Mouse (Mus musculus) MEL (cell line): ENCODE measurements around the gene Rims3. TPM values are rescaled to one million over a fixed set of nuclear protein-coding genes. Genes with fewer than 3 reads are reported as not detected.

Source experiments
- DNase-seq: peaks from one replicate; pipeline ENCODE4 v3.0.0; 2011; ENCODE audit warnings: low read depth, low spot score
- H3K27ac ChIP-seq: 2 replicates; pipeline ENCODE4 v1.5.1; 2012; ENCODE audit warnings: low read depth, mild to moderate bottlenecking, control low read depth, low read length, moderate library complexity; ENCODE audit not compliant: control insufficient read depth
- H3K27me3 ChIP-seq, 2 experiments: fragments of 150-350 bp in 1 of 2; sonication (generic) in 1 of 2; 2 replicates each; pipeline ENCODE4 v1.6.1; 2012; ENCODE audit warnings: low read length in 2 of 2, mild to moderate bottlenecking in 2 of 2, improper control_type of control experiment in 1 of 2, moderate library complexity in 1 of 2; ENCODE audit not compliant: insufficient read depth in 2 of 2, control insufficient read depth in 1 of 2
- H3K36me3 ChIP-seq, 2 experiments: 2 replicates each; pipeline ENCODE4 v1.6.1; 2012 to 2014; ENCODE audit warnings: low read length in 2 of 2, improper control_type of control experiment in 1 of 2, inconsistent platforms in 1 of 2, mild to moderate bottlenecking in 1 of 2; ENCODE audit not compliant: insufficient read depth in 2 of 2, control insufficient read depth in 1 of 2
- H3K4me1 ChIP-seq, 2 experiments: fragments of 150-350 bp in 1 of 2; sonication (generic) in 1 of 2; 2 replicates each; pipeline ENCODE4 v1.6.1; 2012; ENCODE audit warnings: low read length in 2 of 2, improper control_type of control experiment in 1 of 2, mild to moderate bottlenecking in 1 of 2; ENCODE audit not compliant: insufficient read depth in 2 of 2, control insufficient read depth in 1 of 2
- H3K4me3 ChIP-seq, 2 experiments: fragments of 150-350 bp in 1 of 2; sonication (generic) in 1 of 2; 2 replicates each; pipeline ENCODE4 v1.5.1; 2012; ENCODE audit warnings: low read depth in 2 of 2, low read length in 2 of 2, mild to moderate bottlenecking in 2 of 2, moderate library complexity in 2 of 2, control low read depth in 1 of 2, improper control_type of control experiment in 1 of 2; ENCODE audit not compliant: control insufficient read depth in 1 of 2, insufficient read depth in 1 of 2
- H3K79me2 ChIP-seq: 2 replicates; pipeline ENCODE4 v1.6.1; 2012; ENCODE audit warnings: mild to moderate bottlenecking, low read length, moderate library complexity; ENCODE audit not compliant: control insufficient read depth, poor library complexity, insufficient read depth
- H3K9ac ChIP-seq: 2 replicates; pipeline ENCODE4 v1.6.1; 2012; ENCODE audit warnings: low read depth, mild to moderate bottlenecking, control low read depth, low read length, moderate library complexity; ENCODE audit not compliant: control insufficient read depth, poor library complexity, severe bottlenecking
- H3K9me3 ChIP-seq: fragments of 150-350 bp; sonication (generic); replicated peaks from 2 replicates; pipeline ENCODE4 v1.6.1; 2012; ENCODE audit warnings: mild to moderate bottlenecking, low read length, improper control_type of control experiment, moderate library complexity; ENCODE audit not compliant: insufficient read depth
- CHD1 ChIP-seq: IDR thresholded peaks from 2 replicates; pipeline ENCODE4 v1.6.1; 2012; ENCODE audit warnings: low read depth, mild to moderate bottlenecking, inconsistent platforms, low read length, improper control_type of control experiment
- E2F4 ChIP-seq: IDR thresholded peaks from 2 replicates; pipeline ENCODE4 v1.6.1; 2011; ENCODE audit warnings: low read depth, low read length, improper control_type of control experiment, borderline replicate concordance
- EP300 ChIP-seq, 2 experiments: IDR thresholded peaks; 2 replicates each; pipeline ENCODE4 v1.6.1; 2011; ENCODE audit warnings: improper control_type of control experiment in 2 of 2, low read length in 2 of 2, low read depth in 1 of 2, mild to moderate bottlenecking in 1 of 2
- ETS1 ChIP-seq: IDR thresholded peaks from 2 replicates; pipeline ENCODE4 v1.6.1; 2012; ENCODE audit warnings: low read depth, mild to moderate bottlenecking, inconsistent platforms, low read length, improper control_type of control experiment, moderate library complexity
- HCFC1 ChIP-seq: IDR thresholded peaks from 2 replicates; pipeline ENCODE4 v1.6.1; 2012; ENCODE audit warnings: low read depth, mild to moderate bottlenecking, inconsistent platforms, low read length, improper control_type of control experiment, moderate library complexity
- MAFK ChIP-seq: IDR thresholded peaks from 2 replicates; pipeline ENCODE4 v1.6.1; 2011; ENCODE audit warnings: low read depth, mild to moderate bottlenecking, low read length, improper control_type of control experiment, borderline replicate concordance
- MAX ChIP-seq: IDR thresholded peaks from 2 replicates; pipeline ENCODE4 v1.6.1; 2011; ENCODE audit warnings: low read length, improper control_type of control experiment
- MAZ ChIP-seq: IDR thresholded peaks from 2 replicates; pipeline ENCODE4 v1.6.1; 2012; ENCODE audit warnings: low read depth, mild to moderate bottlenecking, inconsistent platforms, low read length, improper control_type of control experiment
- MXI1 ChIP-seq: IDR thresholded peaks from 2 replicates; pipeline ENCODE4 v1.6.1; 2011; ENCODE audit warnings: mild to moderate bottlenecking, low read depth, low read length, improper control_type of control experiment
- MYB ChIP-seq: IDR thresholded peaks from 2 replicates; pipeline ENCODE4 v1.6.1; 2011; ENCODE audit warnings: mild to moderate bottlenecking, low read depth, low read length, improper control_type of control experiment
- MYC ChIP-seq: IDR thresholded peaks from 2 replicates; pipeline ENCODE4 v1.6.1; 2011; ENCODE audit warnings: low read depth, mild to moderate bottlenecking, low read length, improper control_type of control experiment, moderate library complexity
- NELFE ChIP-seq: IDR thresholded peaks from 2 replicates; pipeline ENCODE4 v1.6.1; 2011; ENCODE audit warnings: low read depth, low read length, improper control_type of control experiment
- NRF1 ChIP-seq: IDR thresholded peaks from 2 replicates; pipeline ENCODE4 v1.6.1; 2014; ENCODE audit warnings: low read depth, mild to moderate bottlenecking, inconsistent platforms, low read length, improper control_type of control experiment, moderate library complexity; ENCODE audit not compliant: poor library complexity, insufficient read depth, severe bottlenecking
- POLR2A ChIP-seq, 2 experiments: IDR thresholded peaks; 2 replicates each; pipeline ENCODE4 v1.6.1; 2011 to 2012; ENCODE audit warnings: low read length in 2 of 2, mild to moderate bottlenecking in 2 of 2, control low read depth in 1 of 2, improper control_type of control experiment in 1 of 2, low read depth in 1 of 2, moderate library complexity in 1 of 2; ENCODE audit not compliant: control insufficient read depth in 1 of 2, insufficient read depth in 1 of 2, poor library complexity in 1 of 2
- POLR2AphosphoS2 ChIP-seq: IDR thresholded peaks from 2 replicates; pipeline ENCODE4 v1.6.1; 2011; ENCODE audit warnings: low read length, improper control_type of control experiment
- POLR2AphosphoS5 ChIP-seq: IDR thresholded peaks from 2 replicates; pipeline ENCODE4 v1.6.1; 2012; ENCODE audit warnings: low read depth, borderline replicate concordance, mild to moderate bottlenecking, inconsistent platforms, low read length, moderate library complexity, mixed read lengths
- RAD21 ChIP-seq: IDR thresholded peaks from 2 replicates; pipeline ENCODE4 v1.6.1; 2011; ENCODE audit warnings: mild to moderate bottlenecking, low read depth, low read length, improper control_type of control experiment
- RCOR1 ChIP-seq: IDR thresholded peaks from 2 replicates; pipeline ENCODE4 v1.6.1; 2012; ENCODE audit warnings: low read depth, mild to moderate bottlenecking, inconsistent platforms, low read length, improper control_type of control experiment
- SIN3A ChIP-seq: IDR thresholded peaks from 2 replicates; pipeline ENCODE4 v1.6.1; 2012; ENCODE audit warnings: low read length, improper control_type of control experiment, inconsistent platforms
- SMC3 ChIP-seq: IDR thresholded peaks from 2 replicates; pipeline ENCODE4 v1.6.1; 2011; ENCODE audit warnings: low read depth, low read length, improper control_type of control experiment
- UBTF ChIP-seq: IDR thresholded peaks from 2 replicates; pipeline ENCODE4 v1.6.1; 2012; ENCODE audit warnings: low read depth, mild to moderate bottlenecking, inconsistent platforms, low read length, improper control_type of control experiment, moderate library complexity, borderline replicate concordance; ENCODE audit not compliant: insufficient read depth
- USF1 ChIP-seq: IDR thresholded peaks from 2 replicates; pipeline ENCODE4 v1.6.1; 2014; ENCODE audit warnings: low read depth, mild to moderate bottlenecking, inconsistent platforms, low read length, improper control_type of control experiment, moderate library complexity
- USF2 ChIP-seq, 2 experiments: IDR thresholded peaks; 2 replicates each; pipeline ENCODE4 v1.6.1; 2011 to 2012; ENCODE audit warnings: improper control_type of control experiment in 2 of 2, low read length in 2 of 2, borderline replicate concordance in 1 of 2, inconsistent platforms in 1 of 2, low read depth in 1 of 2, mild to moderate bottlenecking in 1 of 2; ENCODE audit not compliant: insufficient read depth in 1 of 2
- ZC3H11A ChIP-seq: IDR thresholded peaks from 2 replicates; pipeline ENCODE4 v1.6.1; 2012; ENCODE audit warnings: low read depth, mild to moderate bottlenecking, inconsistent platforms, low read length, improper control_type of control experiment
- ZNF384 ChIP-seq: IDR thresholded peaks from 2 replicates; pipeline ENCODE4 v1.6.1; 2012; ENCODE audit warnings: low read depth, mild to moderate bottlenecking, inconsistent platforms, low read length, improper control_type of control experiment
- polyA plus RNA-seq, 2 experiments: library from polyadenylated mRNA; stranded (reverse) in 1 of 2; unstranded in 1 of 2; fragments of >175 nt in 1 of 2; fragments of >200 nt in 1 of 2; gene quantifications; 2 replicates each; pipeline versions ENCODE4 v1.2.1 to v1.2.4; 2012; ENCODE audit warnings: low replicate concordance in 2 of 2, low read depth in 1 of 2; ENCODE audit not compliant: insufficient read length in 2 of 2, insufficient read depth in 1 of 2, missing spikeins in 1 of 2
- total RNA-seq: library from RNA; depleted of rRNA; stranded (reverse); fragments of 300-350 nt; gene quantifications from 2 replicates; pipeline ENCODE4 v1.2.3, GENCODE M21; 2012

Gene Rims3
- total and polyA plus RNA-seq, 3 experiments, result 0.07 TPM; not detected in 2

DNA sequence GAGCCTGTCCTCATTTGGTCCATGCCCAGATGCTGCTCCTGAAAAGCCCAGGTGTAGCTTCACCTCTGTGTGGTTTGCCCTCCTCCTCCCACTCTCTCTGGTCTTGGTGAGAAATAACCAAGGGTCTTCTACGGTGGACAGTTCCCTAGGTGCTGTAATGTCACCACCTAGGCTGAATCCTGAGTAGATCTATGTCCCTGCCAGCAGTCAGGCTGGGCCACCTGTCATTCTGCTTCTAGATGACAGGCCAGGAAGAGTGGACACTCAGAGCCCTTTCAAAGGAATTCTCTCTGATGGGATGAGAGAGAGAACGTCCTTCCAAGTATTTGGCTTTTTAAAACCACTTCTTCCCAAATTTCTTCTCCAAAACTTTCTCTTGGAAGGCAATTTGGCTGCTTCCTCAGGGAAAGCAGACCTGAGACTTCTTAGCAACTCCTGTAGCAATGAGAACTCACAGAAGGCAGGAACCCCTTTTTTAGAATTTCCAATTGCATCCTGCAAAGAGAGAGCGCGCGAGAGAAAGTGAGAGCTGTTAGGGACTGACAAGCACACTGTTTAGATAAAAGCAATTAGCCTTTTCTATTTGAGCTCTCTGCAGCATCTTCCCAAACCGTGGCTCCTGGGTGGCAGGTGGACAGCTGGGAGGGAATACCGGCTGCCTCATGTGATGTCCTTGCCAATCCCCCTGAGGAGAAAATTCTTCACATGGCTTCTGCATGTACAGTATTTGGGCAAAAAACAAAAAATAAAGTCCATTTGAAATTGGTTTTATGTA lies 41.4 kb downstream of the Rims3 start:
- no peak for DNase-seq
- no peaks in the 10 kb centered on the region for H3K36me3 ChIP-seq

GRCm38 (mm10) chr4:120904533-120904932 lies 49.9 kb downstream of the Rims3 start:
- H3K9me3 ChIP-seq, result no peaks in the 10 kb centered on the region
- H3K36me3 ChIP-seq, result peaks cover 0 to 2% of the 10 kb centered on the region in 2 experiments; a peak in 1 of 4 replicates
- H3K27ac ChIP-seq, result no peak overlapping the region
- TF ChIP-seq MAZ, result no peak
- TF ChIP-seq NRF1, result no peak
- no peak for TF ChIP-seq CHD1
- no peak for TF ChIP-seq SIN3A
- TF ChIP-seq USF1, result no peak
- no peak for TF ChIP-seq MYC
- no peak for TF ChIP-seq MYB
- no peak for TF ChIP-seq MAFK
- TF ChIP-seq UBTF, result no peak
- no peak for TF ChIP-seq ETS1
- TF ChIP-seq ZNF384, result no peak
- no peak for TF ChIP-seq NELFE
- no peak for TF ChIP-seq POLR2A (IDR thresholded peaks at IDR 0.05; ENCODE audit: control insufficient read depth in 1 of 2, insufficient read depth in 1 of 2, low read depth in 1 of 2, low read length in 2 of 2, poor library complexity in 1 of 2)
- TF ChIP-seq E2F4, result no peak
- no peak; a peak in 1 of 4 replicates for TF ChIP-seq EP300 (IDR thresholded peaks at IDR 0.05; ENCODE audit: low read depth in 1 of 2, low read length in 2 of 2)
- no peak for TF ChIP-seq RCOR1
- no peak for TF ChIP-seq MXI1
- no peak for TF ChIP-seq SMC3
- no peak for TF ChIP-seq HCFC1
- TF ChIP-seq USF2 (IDR thresholded peaks at IDR 0.05; ENCODE audit: borderline replicate concordance in 1 of 2, insufficient read depth in 1 of 2, low read depth in 1 of 2, low read length in 2 of 2), result no peak
- H3K4me1 ChIP-seq, result peaks cover 0 to 7% of the 10 kb centered on the region in 2 experiments; a peak in 1 of 4 replicates
- no peaks in the 10 kb centered on the region for H3K27me3 ChIP-seq
- H3K79me2 ChIP-seq, result no peaks in the 10 kb centered on the region
- DNase-seq, result peak; percentile 46
- H3K9ac ChIP-seq, result no peak overlapping the region
- no peak overlapping the region for H3K4me3 ChIP-seq

More for the DNA sequence above, 41.4 kb downstream of the Rims3 start:
- Histone ChIP-seq H3K27me3 (peaks cover 0 to 2% of the 10 kb centered on the region in 2 experiments; a peak in 3 of 4 replicates), H3K79me2 (no peaks in the 10 kb centered on the region), H3K27ac (no peak overlapping the region)
- TF ChIP-seq MAFK (no peak), ZC3H11A (no peak), RAD21 (no peak), HCFC1 (no peak), ETS1 (no peak), MYB (no peak), NRF1 (no peak), CHD1 (no peak), USF1 (no peak), MAX (no peak), UBTF (no peak), POLR2AphosphoS2 (no peak), E2F4 (no peak), SMC3 (no peak), SIN3A (no peak), USF2 (IDR thresholded peaks at IDR 0.05; ENCODE audit: borderline replicate concordance in 1 of 2, insufficient read depth in 1 of 2, low read depth in 1 of 2, low read length in 2 of 2) (no peak), POLR2AphosphoS5 (no peak)
- TF ChIP-seq, all 39 proteins: peak for 0
- Histone ChIP-seq H3K9ac (no peak overlapping the region), H3K9me3 (no peaks in the 10 kb centered on the region), H3K4me1 (no peaks in the 10 kb centered on the region), H3K4me3 (no peak overlapping the region)
